Mouse (Mus musculus) lung, embryonic 15.5 days (tissue): Measurements from ENCODE around the gene Peli3. TPM values are rescaled to one million over a fixed set of nuclear protein-coding genes. Genes with fewer than 3 reads are reported as not detected.
"Not testable (repeated sequence)": the region's sequence is repeated elsewhere in the genome, so short reads cannot be mapped to it uniquely, and the experiment has no call there.

Source experiments
- ATAC-seq: fragments of 200-750 bp; cut with Nextera tagmentation; 2 replicates; pipeline ENCODE4 v1.8.0; 2017; ENCODE audit warnings: moderate number of reproducible peaks, borderline replicate concordance; ENCODE audit not compliant: low FRiP score, low TSS enrichment; ENCODE audit errors: extremely low read depth
- H3K27ac ChIP-seq: fragments of 300-500 bp; sonication (generic); 2 replicates; pipeline ENCODE4 v1.5.1; 2015; ENCODE audit warnings: moderate library complexity, mild to moderate bottlenecking, inconsistent platforms
- H3K27me3 ChIP-seq: fragments of 300-500 bp; sonication (generic); 2 replicates; pipeline ENCODE4 v1.6.1; 2015; ENCODE audit warnings: inconsistent platforms
- H3K36me3 ChIP-seq: fragments of 300-500 bp; sonication (generic); 2 replicates; pipeline ENCODE4 v1.6.1; 2015; ENCODE audit warnings: inconsistent platforms
- H3K4me1 ChIP-seq: fragments of 300-500 bp; sonication (generic); 2 replicates; pipeline ENCODE4 v1.6.1; 2015; ENCODE audit warnings: inconsistent platforms
- H3K4me2 ChIP-seq: fragments of 300-500 bp; sonication (generic); 2 replicates; pipeline ENCODE4 v1.6.1; 2015; ENCODE audit warnings: inconsistent platforms, mild to moderate bottlenecking, moderate library complexity
- H3K4me3 ChIP-seq: fragments of 300-500 bp; sonication (generic); 2 replicates; pipeline ENCODE4 v1.5.1; 2015; ENCODE audit warnings: mild to moderate bottlenecking, inconsistent platforms
- H3K9ac ChIP-seq: fragments of 300-500 bp; sonication (generic); 2 replicates; pipeline ENCODE4 v1.6.1; 2015; ENCODE audit warnings: inconsistent platforms
- H3K9me3 ChIP-seq: fragments of 300-500 bp; sonication (generic); 2 replicates; pipeline ENCODE4 v1.6.1; 2016; ENCODE audit warnings: inconsistent platforms
- WGBS: fragments of 180-500 bp; shearing (Covaris S2); methylation state at CpG from one replicate; pipeline ENCODE4 v1.1.7; 2015; 5-methylcytosine and 5-hydroxymethylcytosine counted together
- polyA plus RNA-seq: library from polyadenylated mRNA; unstranded; fragments of >200 nt; fragmentation: Nextera tagmentation; extraction: Ambion mirVana; gene quantifications from 2 replicates; pipeline ENCODE4 v1.2.1, GENCODE M21; 2015

Peli3 gene
- 1.5 and 2.0 TPM in 2 replicates for polyA plus RNA-seq

DNA sequence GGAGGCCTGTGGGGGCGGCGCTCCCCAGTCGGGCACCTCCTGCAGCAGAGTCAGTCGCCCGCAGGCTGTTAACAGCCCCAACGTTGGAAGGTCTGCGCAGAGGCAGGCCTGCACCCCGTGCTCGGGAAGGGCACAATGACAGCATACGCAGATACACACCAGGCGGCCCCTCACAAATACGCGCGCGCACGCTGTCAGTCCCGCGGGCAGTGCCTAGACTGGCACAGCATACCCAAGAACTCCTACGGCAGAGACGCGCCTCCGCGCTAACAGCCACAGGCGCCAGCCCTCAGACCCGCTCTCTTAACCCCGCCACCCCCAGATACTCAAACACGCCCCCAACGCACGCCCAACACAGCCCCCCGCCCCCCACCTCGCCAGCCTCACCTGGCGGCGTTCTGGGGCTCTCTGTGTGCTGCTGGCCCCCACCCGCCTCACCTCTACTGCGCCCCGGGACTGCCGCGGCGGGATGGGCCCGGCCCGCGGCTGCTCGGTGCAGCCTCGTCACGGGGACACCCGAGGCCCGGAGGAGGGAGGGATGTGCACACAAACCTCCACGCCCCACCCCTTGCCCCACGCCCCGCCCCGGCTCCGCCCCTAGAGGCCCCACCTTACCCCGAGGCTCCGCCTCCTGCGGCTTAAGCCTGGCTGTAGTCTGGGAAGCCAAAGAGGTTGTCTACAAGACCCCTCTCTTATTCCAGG lies at the start of gene Peli3:
TSS of gene Peli3 (minus strand) at position 577 of the 702 bp plus-strand sequence.
- Histone ChIP-seq H3K4me3 (peak within 1 kb of the TSS; percentile 78), H3K27me3 (peaks cover 12% of the 10 kb centered on the region; the same call in 1 of the 2 replicates), H3K9me3 (no peaks in the 10 kb centered on the region), H3K9ac (peak within 1 kb of the TSS; percentile 58), H3K4me1 (peaks cover 9% of the 10 kb centered on the region), H3K36me3 (no peaks in the 10 kb centered on the region), H3K27ac (no peak within 1 kb of the TSS), H3K4me2 (peak within 1 kb of the TSS; percentile 99)
- under 1% methylated on average over 55 of the region's 55 CpGs for WGBS
- peak; percentile 97 for ATAC-seq

DNA sequence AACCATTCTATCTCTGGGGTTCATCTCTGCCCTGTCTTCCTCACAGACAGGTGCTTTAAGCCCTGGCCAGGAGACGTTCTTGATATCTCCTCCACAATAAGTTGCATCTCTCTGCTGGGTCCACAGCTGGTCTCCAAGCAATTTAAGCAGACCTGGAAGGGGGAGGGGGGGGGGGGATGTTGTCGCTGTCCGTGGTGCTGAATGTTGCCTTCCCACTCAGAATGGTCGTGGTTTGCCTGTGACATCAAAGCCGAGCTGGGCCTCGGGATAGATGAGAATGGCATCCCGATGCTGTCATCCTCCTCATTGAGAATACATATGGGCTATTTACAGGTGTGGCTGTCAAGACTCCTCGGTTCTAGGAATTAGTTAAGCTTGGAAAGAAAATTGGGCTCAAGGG lies 49.4 kb upstream of the Peli3 start:
- no peak for ATAC-seq
- no peaks in the 10 kb centered on the region for H3K4me1 ChIP-seq
- no peak overlapping the region for H3K9ac ChIP-seq
- H3K36me3 ChIP-seq = no peaks in the 10 kb centered on the region
- H3K4me3 ChIP-seq = no peak overlapping the region
- no peaks in the 10 kb centered on the region for H3K9me3 ChIP-seq
- no peak overlapping the region for H3K27ac ChIP-seq
- 22% methylated on average over 8 of the region's 8 CpGs for WGBS
- peaks cover 36% of the 10 kb centered on the region for H3K27me3 ChIP-seq
- no peak overlapping the region for H3K4me2 ChIP-seq

DNA sequence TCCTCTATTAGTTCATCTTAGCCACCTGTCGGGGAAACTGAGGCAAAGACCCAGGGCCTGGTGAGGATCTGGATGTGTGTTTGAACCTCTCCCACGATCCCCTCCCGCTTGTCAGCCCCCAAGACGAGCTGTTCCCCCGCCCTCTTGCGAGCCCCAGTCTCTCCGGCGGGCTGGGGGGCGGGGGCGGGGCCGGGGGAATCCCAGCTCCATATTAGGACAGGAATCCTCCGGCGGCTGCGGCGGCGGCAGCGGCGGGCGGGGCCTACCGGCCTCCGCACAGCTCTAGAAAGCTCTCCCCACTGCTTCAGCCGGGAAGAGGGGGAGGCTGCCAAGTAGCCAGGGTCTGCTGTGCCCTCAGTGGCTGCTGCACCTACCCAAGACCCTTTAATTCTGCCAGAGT lies 47.8 kb upstream of the Peli3 start:
- H3K27me3 ChIP-seq = peaks cover 40% of the 10 kb centered on the region
- WGBS = 5% methylated on average over 22 of the region's 22 CpGs
- no peak overlapping the region for H3K27ac ChIP-seq
- no peak overlapping the region for H3K4me3 ChIP-seq
- H3K36me3 ChIP-seq = no peaks in the 10 kb centered on the region
- no peak overlapping the region for H3K4me2 ChIP-seq
- no peaks in the 10 kb centered on the region for H3K4me1 ChIP-seq
- no peaks in the 10 kb centered on the region for H3K9me3 ChIP-seq
- ATAC-seq = no peak
- no peak overlapping the region for H3K9ac ChIP-seq

- H3K9ac ChIP-seq = no peak within 1 kb of the TSS
- no peaks in the 10 kb centered on the region for H3K36me3 ChIP-seq
- H3K27me3 ChIP-seq = peaks cover 43% of the 10 kb centered on the region
- 12% methylated on average over 4 of the region's 4 CpGs for WGBS
- H3K4me1 ChIP-seq = no peaks in the 10 kb centered on the region
- H3K9me3 ChIP-seq = no peaks in the 10 kb centered on the region
- no peak for ATAC-seq
- H3K27ac ChIP-seq = no peak within 1 kb of the TSS
- no peak within 1 kb of the TSS for H3K4me3 ChIP-seq
- no peak within 1 kb of the TSS for H3K4me2 ChIP-seq
Observed at GRCm38 (mm10) chr19:4990256-4990625, 47.3 kb upstream of the Peli3 start, which contains the start of gene Npas4. Npas4 (minus strand) TSS chr19:4990316.

- Histone ChIP-seq H3K4me2 (no peak overlapping the region), H3K4me1 (no peaks in the 10 kb centered on the region), H3K27ac (no peak overlapping the region), H3K4me3 (no peak overlapping the region), H3K27me3 (peaks cover 48% of the 10 kb centered on the region), H3K36me3 (no peaks in the 10 kb centered on the region), H3K9me3 (no peaks in the 10 kb centered on the region), H3K9ac (no peak overlapping the region)
- ATAC-seq = no peak
- 20% methylated on average over 46 of the region's 47 CpGs for WGBS
Observed at GRCm38 (mm10) chr19:4989434-4990255, 46.7 kb upstream of the Peli3 start.

GRCm38 (mm10) chr19:4989013-4989412 lies 46.1 kb upstream of the Peli3 start:
- ATAC-seq = 0 out of 2 replicates have a peak, but pooled peaks have one; percentile 17
- Histone ChIP-seq H3K9me3 (no peaks in the 10 kb centered on the region), H3K27ac (no peak overlapping the region), H3K4me3 (no peak overlapping the region), H3K36me3 (no peaks in the 10 kb centered on the region), H3K4me1 (no peaks in the 10 kb centered on the region), H3K4me2 (no peak overlapping the region), H3K27me3 (peaks cover 54% of the 10 kb centered on the region), H3K9ac (no peak overlapping the region)
- 5% methylated on average over 13 of the region's 13 CpGs for WGBS

GRCm38 (mm10) chr19:4981767-4982166 lies 38.8 kb upstream of the Peli3 start:
- no peak overlapping the region for H3K27ac ChIP-seq
- H3K4me2 ChIP-seq = no peak overlapping the region
- H3K27me3 ChIP-seq = peaks cover 32% of the 10 kb centered on the region
- H3K36me3 ChIP-seq = no peaks in the 10 kb centered on the region
- H3K9ac ChIP-seq = no peak overlapping the region
- no peaks in the 10 kb centered on the region for H3K4me1 ChIP-seq
- no peaks in the 10 kb centered on the region for H3K9me3 ChIP-seq
- no peak overlapping the region for H3K4me3 ChIP-seq
- ATAC-seq = no peak

DNA sequence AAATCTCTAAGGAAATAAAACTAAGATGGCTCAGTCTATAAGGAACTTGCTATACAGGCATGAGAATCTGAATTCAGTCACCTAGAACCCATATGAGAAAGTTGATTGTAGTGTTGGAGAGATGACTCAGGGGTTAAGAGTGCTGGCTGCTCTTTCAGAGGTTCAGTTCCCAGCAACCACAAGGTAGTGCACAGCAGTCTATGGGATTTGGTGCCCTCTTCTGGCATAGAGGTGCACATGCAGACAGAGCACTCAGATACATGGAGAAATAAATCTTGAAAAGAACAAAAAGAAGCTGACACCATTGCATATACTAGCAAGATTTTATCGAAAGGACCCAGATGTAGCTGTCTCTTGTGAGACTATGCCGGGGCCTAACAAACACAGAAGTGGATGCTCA lies 25.3 kb upstream of the Peli3 start:
- Histone ChIP-seq H3K27ac (no peak overlapping the region), H3K27me3 (no peaks in the 10 kb centered on the region), H3K4me1 (peaks cover under 1% of the 10 kb centered on the region; the same call in 1 of the 2 replicates), H3K9me3 (no peaks in the 10 kb centered on the region), H3K4me3 (no peak overlapping the region), H3K36me3 (peaks cover 22% of the 10 kb centered on the region), H3K4me2 (no peak overlapping the region), H3K9ac (no peak overlapping the region)
- ATAC-seq = no peak
- WGBS = 93% methylated on average over 2 of the region's 2 CpGs

GRCm38 (mm10) chr19:4961928-4962601 lies 19.1 kb upstream of the Peli3 start, which contains the start of gene Mrpl11:
Mrpl11 (plus strand) TSS chr19:4962147.
- peaks cover 6% of the 10 kb centered on the region for H3K4me1 ChIP-seq
- ATAC-seq = peak; percentile 97
- WGBS = under 1% methylated on average over 34 of the region's 34 CpGs
- H3K27ac ChIP-seq = peak within 1 kb of the TSS; percentile 51
- peaks cover 22% of the 10 kb centered on the region for H3K36me3 ChIP-seq
- H3K9me3 ChIP-seq = no peaks in the 10 kb centered on the region
- H3K9ac ChIP-seq = peak within 1 kb of the TSS; percentile 65
- H3K4me2 ChIP-seq = peak within 1 kb of the TSS; percentile 61
- H3K4me3 ChIP-seq = peak within 1 kb of the TSS; percentile 63
- H3K27me3 ChIP-seq = no peaks in the 10 kb centered on the region; the same call in 1 of the 2 replicates

DNA sequence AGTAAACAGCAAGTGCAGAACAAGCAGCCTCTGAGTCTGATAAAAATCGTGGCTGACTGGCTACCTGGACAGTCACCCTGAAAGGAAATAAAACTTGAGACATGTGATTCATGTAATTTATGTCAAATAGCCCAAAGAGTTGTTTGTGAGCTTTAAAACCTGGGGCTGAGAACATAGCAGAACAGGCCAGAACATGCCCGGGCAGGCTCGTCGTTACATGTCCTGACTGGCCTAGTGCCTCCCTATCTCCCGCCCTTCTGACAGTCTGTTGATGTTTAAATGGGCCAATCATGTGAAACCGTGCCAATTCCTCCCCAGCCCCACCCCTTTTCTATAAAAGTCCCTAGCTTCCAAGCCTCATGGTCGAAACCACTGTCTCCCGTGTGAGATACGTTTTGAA lies 5.7 kb upstream of the Peli3 start:
- H3K27ac ChIP-seq, H3K9ac ChIP-seq, H3K4me3 ChIP-seq, H3K27me3 ChIP-seq, H3K4me1 ChIP-seq, ATAC-seq, H3K4me2 ChIP-seq, H3K36me3 ChIP-seq, H3K9me3 ChIP-seq: not testable (repeated sequence)
- WGBS = 77% methylated on average over 9 of the region's 9 CpGs

GRCm38 (mm10) chr19:4945540-4945939 lies 2.6 kb upstream of the Peli3 start:
- no peak overlapping the region for H3K4me3 ChIP-seq
- ATAC-seq = no peak
- no peak overlapping the region for H3K9ac ChIP-seq
- H3K4me1 ChIP-seq = peaks cover 9% of the 10 kb centered on the region
- no peaks in the 10 kb centered on the region for H3K36me3 ChIP-seq
- peaks cover 11% of the 10 kb centered on the region; the same call in 1 of the 2 replicates for H3K27me3 ChIP-seq
- H3K9me3 ChIP-seq = no peaks in the 10 kb centered on the region
- H3K27ac ChIP-seq = no peak overlapping the region
- no peak overlapping the region for H3K4me2 ChIP-seq
- WGBS = 45% methylated on average over 6 of the region's 6 CpGs
